Mouse (Mus musculus) adrenal gland, postnatal 25 days (tissue): ENCODE data around the gene Swsap1. TPM values are rescaled to one million over a fixed set of nuclear protein-coding genes. Genes with fewer than 3 reads are reported as not detected.

Source experiments
- total RNA-seq: library from RNA; stranded (reverse); gene quantifications from 2 replicates; pipeline ENCODE4 v1.2.3, GENCODE M21; 2021

Gene Swsap1
- total RNA-seq, 1 experiment from 2014 or later: 19.4 TPM

Other genes with a start within 250 kb of the Swsap1 start
- 126 and 145 TPM in 2 replicates for gene Ldlr, start 232.3 kb upstream of the Swsap1 start, total RNA-seq
- 4.7 and 5.6 TPM in 2 replicates for gene Spc24, start 195.5 kb upstream of the Swsap1 start, total RNA-seq
- 37.3 and 46.2 TPM in 2 replicates for gene Kank2, start 157.0 kb upstream of the Swsap1 start, total RNA-seq
- gene Angptl8, start 120.2 kb upstream of the Swsap1 start, total RNA-seq: 4.5 and 17.1 TPM in 2 replicates
- 45.6 and 46.0 TPM in 2 replicates for gene Dock6, start 103.1 kb upstream of the Swsap1 start, total RNA-seq
- 36.3 and 71.9 TPM in 2 replicates for gene Rab3d, start 37.6 kb upstream of the Swsap1 start, total RNA-seq
- gene Ccdc159, start 28.3 kb upstream of the Swsap1 start, total RNA-seq: 13.6 and 19.1 TPM in 2 replicates
- 471 and 609 TPM in 2 replicates for gene Tmem205, start 28.2 kb upstream of the Swsap1 start, total RNA-seq
- 35.6 and 40.5 TPM in 2 replicates for gene Plppr2, start 18.7 kb upstream of the Swsap1 start, total RNA-seq
- 1.6 and 1.8 TPM in 2 replicates for gene Epor, start 7.8 kb downstream of the Swsap1 start, total RNA-seq
- 33.9 and 66.9 TPM in 2 replicates for gene Rgl3, start 33.7 kb downstream of the Swsap1 start, total RNA-seq
- 1.3 and 3.7 TPM in 2 replicates for gene Ccdc151, start 46.9 kb downstream of the Swsap1 start, total RNA-seq
- 161 and 164 TPM in 2 replicates for gene Prkcsh, start 47.1 kb downstream of the Swsap1 start, total RNA-seq
- gene Elavl3, start 96.3 kb downstream of the Swsap1 start, total RNA-seq: 0.90 and 2.9 TPM in 2 replicates
- not detected in 2 replicates for gene Gm49318, start 115.5 kb downstream of the Swsap1 start, total RNA-seq
- gene Zfp653, start 115.6 kb downstream of the Swsap1 start, total RNA-seq: 9.4 and 12.4 TPM in 2 replicates
- gene Ecsit, start 129.7 kb downstream of the Swsap1 start, total RNA-seq: 45.7 and 60.4 TPM in 2 replicates
- gene Cnn1, start 143.5 kb downstream of the Swsap1 start, total RNA-seq: 0.46 and 0.76 TPM in 2 replicates
- gene Elof1, start 161.4 kb downstream of the Swsap1 start, total RNA-seq: 75.1 and 75.8 TPM in 2 replicates
- gene Acp5, start 180.0 kb downstream of the Swsap1 start, total RNA-seq: 19.0 and 25.4 TPM in 2 replicates
- 52.5 and 64.8 TPM in 2 replicates for gene Pigyl, start 201.1 kb downstream of the Swsap1 start, total RNA-seq
- 2.4 and 3.2 TPM in 2 replicates for gene Zfp872, start 232.3 kb downstream of the Swsap1 start, total RNA-seq